Mouse (Mus musculus): ENCODE results near the gene Grik2. TPM values are rescaled to one million over a fixed set of nuclear protein-coding genes. Genes with fewer than 3 reads are reported as not detected.

Gene Grik2
- polyA plus RNA-seq, 1 experiment, result 0.05 TPM

- Histone ChIP-seq H3K27me3 (ENCODE audit: control insufficient read depth, insufficient read depth, low read length) (no peaks in the 10 kb centered on the region), H3K27ac (ENCODE audit: control insufficient read depth, insufficient read depth, low read length) (no peak overlapping the region), H3K4me3 (ENCODE audit: control insufficient read depth, insufficient read depth, low read length) (no peak overlapping the region), H3K4me1 (replicated peaks; ENCODE audit: control insufficient read depth, insufficient read depth, low read length) (no peaks in the 10 kb centered on the region), H3K36me3 (ENCODE audit: control insufficient read depth, insufficient read depth, low read length) (no peaks in the 10 kb centered on the region)
- TF ChIP-seq POLR2A (IDR thresholded peaks at IDR 0.05; ENCODE audit: control insufficient read depth, extremely low read depth, insufficient read depth, low read length, poor library complexity) (no peak), CTCF (IDR thresholded peaks at IDR 0.05; ENCODE audit: borderline replicate concordance, control insufficient read depth, extremely low read depth, insufficient read depth, low read length, poor library complexity) (no peak)
- DNase-seq, result no peak
- 81% methylated on average over 2 of the region's 2 CpGs for WGBS
These were observed 8.1 kb downstream of the Grik2 start for GRCm38 (mm10) chr10:49780430-49780829.

- no peak for DNase-seq
- TF ChIP-seq POLR2A (IDR thresholded peaks at IDR 0.05; ENCODE audit: control insufficient read depth, extremely low read depth, insufficient read depth, low read length, poor library complexity), result no peak
- TF ChIP-seq CTCF (IDR thresholded peaks at IDR 0.05; ENCODE audit: borderline replicate concordance, control insufficient read depth, extremely low read depth, insufficient read depth, low read length, poor library complexity), result no peak
- Histone ChIP-seq H3K27ac (ENCODE audit: control insufficient read depth, insufficient read depth, low read length) (no peak overlapping the region), H3K27me3 (ENCODE audit: control insufficient read depth, insufficient read depth, low read length) (no peaks in the 10 kb centered on the region), H3K4me3 (ENCODE audit: control insufficient read depth, insufficient read depth, low read length) (no peak overlapping the region), H3K36me3 (ENCODE audit: control insufficient read depth, insufficient read depth, low read length) (no peaks in the 10 kb centered on the region), H3K4me1 (replicated peaks; ENCODE audit: control insufficient read depth, insufficient read depth, low read length) (no peaks in the 10 kb centered on the region)
These were observed 19.7 kb downstream of the Grik2 start for GRCm38 (mm10) chr10:49768897-49769296.

- no peak for DNase-seq
- Histone ChIP-seq H3K4me3 (ENCODE audit: control insufficient read depth, insufficient read depth, low read length) (no peak overlapping the region), H3K27ac (ENCODE audit: control insufficient read depth, insufficient read depth, low read length) (no peak overlapping the region), H3K27me3 (ENCODE audit: control insufficient read depth, insufficient read depth, low read length) (no peaks in the 10 kb centered on the region), H3K36me3 (ENCODE audit: control insufficient read depth, insufficient read depth, low read length) (no peaks in the 10 kb centered on the region), H3K4me1 (replicated peaks; ENCODE audit: control insufficient read depth, insufficient read depth, low read length) (no peaks in the 10 kb centered on the region)
- TF ChIP-seq CTCF (IDR thresholded peaks at IDR 0.05; ENCODE audit: borderline replicate concordance, control insufficient read depth, extremely low read depth, insufficient read depth, low read length, poor library complexity), result no peak
- no peak for TF ChIP-seq POLR2A (IDR thresholded peaks at IDR 0.05; ENCODE audit: control insufficient read depth, extremely low read depth, insufficient read depth, low read length, poor library complexity)
- 75% methylated on average over 2 of the region's 2 CpGs for WGBS
These were observed 21.0 kb downstream of the Grik2 start for GRCm38 (mm10) chr10:49767556-49767955.

- H3K4me1 ChIP-seq (replicated peaks; ENCODE audit: control insufficient read depth, insufficient read depth, low read length), result no peaks in the 10 kb centered on the region
- WGBS, result 89% methylated on average over 2 of the region's 2 CpGs
- no peaks in the 10 kb centered on the region for H3K27me3 ChIP-seq (ENCODE audit: control insufficient read depth, insufficient read depth, low read length)
- H3K27ac ChIP-seq (ENCODE audit: control insufficient read depth, insufficient read depth, low read length), result no peak overlapping the region
- H3K4me3 ChIP-seq (ENCODE audit: control insufficient read depth, insufficient read depth, low read length), result no peak overlapping the region
- H3K36me3 ChIP-seq (ENCODE audit: control insufficient read depth, insufficient read depth, low read length), result no peaks in the 10 kb centered on the region
- no peak for DNase-seq
- no peak for TF ChIP-seq CTCF (IDR thresholded peaks at IDR 0.05; ENCODE audit: borderline replicate concordance, control insufficient read depth, extremely low read depth, insufficient read depth, low read length, poor library complexity)
- no peak for TF ChIP-seq POLR2A (IDR thresholded peaks at IDR 0.05; ENCODE audit: control insufficient read depth, extremely low read depth, insufficient read depth, low read length, poor library complexity)
These were observed 26.0 kb downstream of the Grik2 start for GRCm38 (mm10) chr10:49762607-49763006.

- no peaks in the 10 kb centered on the region for H3K4me1 ChIP-seq (replicated peaks; ENCODE audit: control insufficient read depth, insufficient read depth, low read length)
- WGBS, result 87% methylated on average over 2 of the region's 2 CpGs
- no peak for TF ChIP-seq POLR2A (IDR thresholded peaks at IDR 0.05; ENCODE audit: control insufficient read depth, extremely low read depth, insufficient read depth, low read length, poor library complexity)
- TF ChIP-seq CTCF (IDR thresholded peaks at IDR 0.05; ENCODE audit: borderline replicate concordance, control insufficient read depth, extremely low read depth, insufficient read depth, low read length, poor library complexity), result no peak
- DNase-seq, result no peak
- no peak overlapping the region for H3K27ac ChIP-seq (ENCODE audit: control insufficient read depth, insufficient read depth, low read length)
- H3K4me3 ChIP-seq (ENCODE audit: control insufficient read depth, insufficient read depth, low read length), result no peak overlapping the region
- no peaks in the 10 kb centered on the region for H3K27me3 ChIP-seq (ENCODE audit: control insufficient read depth, insufficient read depth, low read length)
- no peaks in the 10 kb centered on the region for H3K36me3 ChIP-seq (ENCODE audit: control insufficient read depth, insufficient read depth, low read length)
These were observed 36.8 kb downstream of the Grik2 start for GRCm38 (mm10) chr10:49751769-49752168.

- Histone ChIP-seq H3K4me1 (replicated peaks; ENCODE audit: control insufficient read depth, insufficient read depth, low read length) (no peaks in the 10 kb centered on the region), H3K27me3 (ENCODE audit: control insufficient read depth, insufficient read depth, low read length) (no peaks in the 10 kb centered on the region), H3K4me3 (ENCODE audit: control insufficient read depth, insufficient read depth, low read length) (no peak overlapping the region), H3K27ac (ENCODE audit: control insufficient read depth, insufficient read depth, low read length) (no peak overlapping the region), H3K36me3 (ENCODE audit: control insufficient read depth, insufficient read depth, low read length) (no peaks in the 10 kb centered on the region)
- no peak for DNase-seq
- 91% methylated on average over 2 of the region's 2 CpGs for WGBS
- TF ChIP-seq CTCF (IDR thresholded peaks at IDR 0.05; ENCODE audit: borderline replicate concordance, control insufficient read depth, extremely low read depth, insufficient read depth, low read length, poor library complexity) (no peak), POLR2A (IDR thresholded peaks at IDR 0.05; ENCODE audit: control insufficient read depth, extremely low read depth, insufficient read depth, low read length, poor library complexity) (no peak)
These were observed 56.7 kb downstream of the Grik2 start for GRCm38 (mm10) chr10:49731841-49732240.

- H3K4me3 ChIP-seq (ENCODE audit: control insufficient read depth, insufficient read depth, low read length), result no peak overlapping the region
- no peaks in the 10 kb centered on the region for H3K27me3 ChIP-seq (ENCODE audit: control insufficient read depth, insufficient read depth, low read length)
- WGBS, result 75% methylated on average over 2 of the region's 2 CpGs
- TF ChIP-seq CTCF (IDR thresholded peaks at IDR 0.05; ENCODE audit: borderline replicate concordance, control insufficient read depth, extremely low read depth, insufficient read depth, low read length, poor library complexity) (no peak), POLR2A (IDR thresholded peaks at IDR 0.05; ENCODE audit: control insufficient read depth, extremely low read depth, insufficient read depth, low read length, poor library complexity) (no peak)
- no peaks in the 10 kb centered on the region for H3K4me1 ChIP-seq (replicated peaks; ENCODE audit: control insufficient read depth, insufficient read depth, low read length)
- no peak for DNase-seq
- no peaks in the 10 kb centered on the region for H3K36me3 ChIP-seq (ENCODE audit: control insufficient read depth, insufficient read depth, low read length)
- H3K27ac ChIP-seq (ENCODE audit: control insufficient read depth, insufficient read depth, low read length), result no peak overlapping the region
These were observed 64.9 kb downstream of the Grik2 start for GRCm38 (mm10) chr10:49723706-49724105.

Measured in thymus, adult 2 months (tissue).